Mouse (Mus musculus): ENCODE results near the gene Adgre1.
A peak's percentile ranks its signal among the peaks of the same experiment; 100 is the strongest.
"Not testable (repeated sequence)": the region's sequence is repeated elsewhere in the genome, so short reads cannot be mapped to it uniquely, and the experiment has no call there.

Adgre1 gene

DNA sequence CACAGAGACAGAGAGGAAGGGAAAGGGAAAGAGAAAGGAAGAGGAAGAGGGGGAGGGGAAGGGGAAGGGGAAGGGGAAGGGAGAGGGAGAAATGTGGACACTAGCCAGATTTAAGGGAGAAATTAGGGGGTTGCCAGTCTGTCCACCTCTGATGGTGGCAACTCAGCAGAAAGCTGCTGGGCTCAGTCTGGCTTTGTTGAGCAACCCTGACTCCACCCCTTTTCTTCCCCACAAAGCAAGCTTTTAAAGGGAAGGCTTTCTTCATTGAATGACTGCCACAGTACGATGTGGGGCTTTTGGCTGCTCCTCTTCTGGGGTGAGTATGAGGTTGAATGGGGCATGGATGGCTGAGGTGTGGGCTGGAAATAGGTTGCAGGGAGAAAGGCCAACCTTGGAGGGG, at the start of gene Adgre1:
Gene Adgre1 (plus strand): TSS at position 251 of the 400 bp plus-strand sequence.
- no peak for DNase-seq

DNA sequence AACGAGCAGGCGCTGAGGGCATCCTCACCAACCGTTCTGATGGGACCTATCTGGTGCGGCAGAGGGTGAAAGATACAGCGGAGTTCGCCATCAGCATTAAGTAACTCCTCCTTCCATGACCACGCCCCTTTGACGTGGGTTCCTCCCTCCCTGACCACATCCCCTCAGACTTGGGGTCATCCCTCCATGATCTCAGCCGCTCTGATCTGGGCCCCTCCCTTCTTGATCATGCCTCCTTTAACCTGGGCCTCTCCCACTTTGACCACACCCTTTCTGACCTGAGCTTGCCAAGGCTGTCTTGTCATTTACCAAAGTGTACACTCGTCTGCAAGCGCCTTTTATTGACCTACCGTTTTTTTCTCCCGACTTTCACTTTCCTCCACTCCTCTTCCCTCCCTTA, 46.7 kb upstream of the Adgre1 start:
- DNase-seq: peak; percentile 5

DNA sequence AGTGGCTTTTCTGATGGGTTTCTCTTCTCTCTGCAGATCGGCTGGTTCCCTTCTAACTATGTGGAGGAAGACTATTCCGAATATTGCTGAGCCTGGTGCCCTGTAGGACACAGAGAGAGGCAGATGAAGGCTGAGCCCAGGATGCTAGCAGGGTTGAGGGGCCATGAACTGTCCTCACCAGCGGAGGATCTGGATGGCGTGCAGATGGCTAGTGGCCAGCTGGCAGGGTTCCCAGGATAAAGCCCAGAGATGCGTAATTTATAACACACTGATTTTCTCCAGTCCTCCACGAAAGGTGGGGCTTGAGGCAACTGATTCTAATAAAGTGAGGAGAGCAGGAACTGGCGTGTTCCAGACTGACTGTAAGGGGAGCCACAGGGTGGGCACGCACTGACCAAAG, 30.9 kb upstream of the Adgre1 start:
- no peak for DNase-seq

DNA sequence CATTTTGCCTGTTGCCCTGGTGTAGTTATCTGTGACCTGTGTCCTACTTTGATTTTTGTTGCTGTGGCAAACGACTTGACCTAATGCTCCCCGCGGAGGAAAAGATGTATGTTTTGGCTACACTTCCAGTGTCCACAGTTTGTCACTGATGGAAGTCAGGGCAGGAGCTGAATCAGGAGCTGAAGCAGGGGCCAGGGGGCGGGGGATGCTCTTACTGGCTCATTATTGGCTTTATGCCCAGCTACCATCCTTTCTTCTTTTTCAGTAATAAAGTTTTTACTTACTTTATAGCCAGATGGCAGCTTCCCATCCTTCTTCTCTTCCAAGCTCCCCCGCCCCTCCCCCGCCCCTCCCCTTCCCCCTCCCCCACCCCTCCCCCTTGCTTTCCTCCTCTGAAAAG, 29.5 kb upstream of the Adgre1 start:
- DNase-seq: no peak

DNA sequence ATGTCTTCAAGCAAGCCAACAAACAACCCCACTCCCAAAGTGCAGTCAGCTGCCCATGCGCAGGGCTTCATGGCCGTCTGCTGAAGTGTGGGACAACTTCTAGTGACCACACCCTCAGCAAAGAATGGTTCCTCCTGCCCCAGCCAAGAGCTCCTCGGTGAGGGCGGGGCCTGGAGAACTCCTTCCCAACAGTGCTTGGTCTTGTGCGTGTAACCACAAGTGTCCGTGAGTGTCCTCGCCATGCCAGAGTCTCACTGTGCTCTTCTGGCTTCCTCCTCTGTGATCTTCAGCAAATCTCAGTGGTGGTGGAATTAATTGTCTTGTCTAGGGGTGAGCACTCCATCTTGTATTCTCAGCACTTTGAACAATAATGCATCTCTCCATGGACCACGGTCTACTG, 27.5 kb upstream of the Adgre1 start:
- no peak for DNase-seq

DNA sequence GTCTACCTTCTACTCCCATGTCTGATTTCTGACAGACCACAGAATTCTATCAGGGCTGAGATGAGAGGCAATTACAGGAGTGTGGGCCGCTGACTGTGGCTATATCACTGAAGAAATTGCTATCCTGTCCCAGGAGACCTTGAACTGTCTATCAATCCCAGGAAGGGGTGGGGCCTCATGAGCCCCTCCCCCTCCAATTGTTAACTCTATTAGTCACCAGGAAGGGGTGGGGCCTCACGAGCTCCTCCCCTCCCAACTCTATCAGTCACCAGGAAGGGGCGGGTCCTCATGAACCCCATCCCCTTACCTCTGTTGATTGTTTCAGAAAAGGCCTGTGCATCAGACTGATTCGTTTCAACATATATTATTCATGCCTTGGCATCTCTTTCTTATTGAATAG, 26.2 kb upstream of the Adgre1 start:
- DNase-seq: no peak

DNA sequence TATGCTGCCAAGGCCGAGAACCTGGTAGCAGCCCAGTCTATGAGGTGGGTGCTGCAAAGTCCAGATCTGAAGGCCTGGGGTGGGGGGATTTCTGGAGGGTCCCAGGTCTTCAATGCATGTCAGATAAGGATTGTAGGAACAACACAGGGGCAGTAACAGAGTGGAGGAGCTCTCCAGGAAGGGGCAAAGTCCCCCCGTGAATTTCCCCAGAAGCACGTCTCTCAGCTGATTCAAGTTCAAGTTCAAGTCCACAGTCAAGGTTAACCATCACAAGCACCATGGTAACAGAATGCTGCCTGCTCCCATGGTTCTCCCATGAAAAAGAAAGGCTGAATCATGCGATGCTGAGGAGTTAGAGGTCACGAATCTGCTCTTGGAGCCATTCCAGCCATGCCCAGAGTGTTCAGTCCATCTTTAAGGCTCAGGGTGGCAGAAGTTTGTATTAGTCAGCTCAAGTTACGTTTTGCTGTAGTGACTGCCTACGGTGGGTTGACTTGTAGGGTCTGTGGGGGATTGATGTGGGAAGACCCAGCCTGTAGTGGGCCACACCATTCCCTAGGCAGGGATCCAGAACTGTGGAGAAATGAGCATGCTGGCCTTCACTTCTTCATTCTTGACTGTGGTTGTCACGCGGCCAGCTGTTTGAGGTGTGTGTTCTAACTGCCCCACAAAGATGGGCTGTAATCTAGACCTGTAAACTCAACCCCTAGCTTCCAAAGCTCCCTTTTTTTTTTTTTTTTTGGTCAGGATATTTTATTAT, 24.3 kb upstream of the Adgre1 start:
- no peak for DNase-seq

DNA sequence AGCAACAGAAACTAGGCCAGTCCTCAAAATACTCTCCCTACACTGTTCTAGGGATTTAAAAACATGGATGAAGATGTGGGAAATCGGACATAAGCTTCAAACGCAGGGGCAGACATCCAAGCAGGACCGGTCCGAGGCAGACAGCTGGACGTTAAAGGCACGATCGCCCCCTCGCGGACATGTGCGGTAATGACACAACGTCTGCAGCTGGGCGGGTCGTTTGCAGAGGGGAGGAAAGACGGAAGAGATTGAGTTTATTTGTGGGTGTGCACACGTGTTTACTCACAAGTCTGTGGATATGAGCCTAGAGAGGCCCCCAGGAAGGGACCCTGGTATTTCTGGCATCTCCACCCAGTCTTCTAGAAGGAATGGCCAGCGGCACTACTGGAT, 23.7 kb upstream of the Adgre1 start:
- peak; percentile 85 for DNase-seq

DNA sequence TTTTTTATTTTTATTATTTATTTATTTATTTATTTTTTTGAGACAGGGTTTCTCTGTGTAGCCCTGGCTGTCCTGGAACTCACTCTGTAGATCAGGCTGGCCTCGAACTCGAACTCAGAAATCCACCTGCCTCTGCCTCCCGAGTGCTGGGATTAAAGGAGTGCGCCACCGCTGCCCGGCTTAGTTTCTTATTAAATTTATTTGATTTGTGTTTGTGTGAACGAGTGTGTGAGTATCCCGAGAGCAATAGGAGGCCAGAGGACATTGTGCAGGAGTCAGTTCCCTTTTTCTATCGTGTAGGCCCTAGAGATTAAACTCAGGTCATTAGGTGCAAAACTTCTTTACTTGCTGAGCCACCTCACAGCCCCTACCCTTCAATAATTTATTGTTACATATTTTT, 23.3 kb upstream of the Adgre1 start:
- not testable (repeated sequence) for DNase-seq

DNA sequence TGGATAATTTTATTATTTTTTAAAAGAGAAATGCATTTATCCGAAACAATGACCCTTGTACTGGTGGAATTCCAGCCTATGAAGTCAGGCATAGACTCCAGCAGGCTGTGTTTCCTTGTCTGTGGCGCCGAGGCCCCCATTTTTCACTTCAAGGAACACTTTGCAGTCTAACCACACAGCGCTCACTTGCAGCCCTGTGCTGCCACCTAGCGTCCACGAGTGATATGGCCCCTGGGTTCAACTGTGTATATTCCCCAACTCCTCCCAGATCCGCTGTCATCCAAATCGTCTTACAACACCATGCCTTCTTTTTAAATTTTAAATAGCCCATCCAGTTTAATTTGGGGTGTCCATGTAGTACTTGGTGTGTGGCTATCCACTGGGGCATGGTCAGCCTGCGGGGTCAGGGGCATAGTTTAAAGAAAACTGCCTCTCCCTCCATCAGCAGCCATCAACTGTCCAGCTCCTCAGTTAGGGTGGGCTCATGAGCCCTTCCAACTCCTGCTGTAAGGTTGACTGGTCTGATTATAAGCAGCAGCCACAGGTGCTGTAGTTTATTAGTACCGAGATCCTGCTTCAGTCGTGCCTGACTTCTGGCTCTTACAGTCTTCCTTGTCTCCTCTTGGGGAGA, 22.7 kb upstream of the Adgre1 start:
- DNase-seq: peak; percentile 92

DNA sequence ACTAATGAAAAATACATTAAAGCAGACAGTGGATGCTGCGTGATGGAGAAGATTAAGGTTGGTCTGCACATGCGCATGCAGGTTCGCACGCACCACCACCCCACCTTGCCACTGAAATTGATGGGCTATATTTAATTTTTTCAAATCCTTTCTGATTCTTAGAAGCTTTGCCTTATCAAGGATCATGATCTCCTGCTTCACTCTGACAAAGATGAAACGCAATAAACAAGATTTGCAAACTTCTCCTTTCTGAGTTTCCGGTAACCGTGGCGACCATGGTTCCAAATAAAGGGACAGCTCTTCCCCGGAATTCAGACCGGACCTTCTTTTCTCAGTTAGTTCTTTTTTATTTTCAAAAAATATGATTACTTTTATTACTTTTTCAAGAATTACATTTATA, 20.5 kb upstream of the Adgre1 start:
- no peak for DNase-seq

DNA sequence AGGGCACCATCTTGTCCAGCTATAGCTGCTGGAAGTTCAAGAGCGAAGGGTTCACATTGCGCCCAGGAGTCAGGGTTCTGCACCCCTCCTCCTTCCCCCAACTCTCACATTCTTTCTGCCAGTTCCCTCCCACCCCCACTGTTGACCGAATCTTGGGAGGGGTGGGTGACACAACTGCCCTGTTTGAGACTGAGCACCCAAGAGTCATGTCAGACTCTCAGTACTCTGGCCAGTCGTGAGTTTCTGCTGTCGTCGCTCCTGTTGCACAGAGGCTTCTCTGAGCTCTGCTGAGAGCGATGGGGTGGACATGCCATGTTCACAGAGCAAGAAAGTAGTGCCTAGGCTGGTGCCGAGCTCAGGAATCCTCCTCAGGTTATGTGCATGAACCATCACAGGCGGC, 19.2 kb upstream of the Adgre1 start:
- no peak for DNase-seq

DNA sequence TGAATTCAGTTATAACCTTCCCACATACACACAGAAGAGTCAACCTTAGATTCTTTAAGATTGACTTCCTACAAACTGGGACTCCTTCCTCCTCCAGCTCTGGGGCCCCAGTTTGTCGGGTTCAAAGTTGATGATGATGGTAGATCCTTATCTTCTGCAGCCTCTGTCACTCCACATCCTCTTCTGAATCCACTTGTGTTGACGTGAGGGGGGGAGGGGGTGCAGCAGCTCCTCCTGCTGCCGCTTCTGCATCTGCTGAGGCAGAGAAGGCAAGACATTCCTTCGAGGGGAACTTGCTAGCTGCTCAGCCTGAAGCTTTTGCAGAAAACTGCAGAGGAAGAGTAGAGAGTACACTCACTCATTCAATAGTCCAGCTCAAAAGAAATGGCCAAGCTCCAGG, 16.9 kb upstream of the Adgre1 start:
- DNase-seq: no peak

DNA sequence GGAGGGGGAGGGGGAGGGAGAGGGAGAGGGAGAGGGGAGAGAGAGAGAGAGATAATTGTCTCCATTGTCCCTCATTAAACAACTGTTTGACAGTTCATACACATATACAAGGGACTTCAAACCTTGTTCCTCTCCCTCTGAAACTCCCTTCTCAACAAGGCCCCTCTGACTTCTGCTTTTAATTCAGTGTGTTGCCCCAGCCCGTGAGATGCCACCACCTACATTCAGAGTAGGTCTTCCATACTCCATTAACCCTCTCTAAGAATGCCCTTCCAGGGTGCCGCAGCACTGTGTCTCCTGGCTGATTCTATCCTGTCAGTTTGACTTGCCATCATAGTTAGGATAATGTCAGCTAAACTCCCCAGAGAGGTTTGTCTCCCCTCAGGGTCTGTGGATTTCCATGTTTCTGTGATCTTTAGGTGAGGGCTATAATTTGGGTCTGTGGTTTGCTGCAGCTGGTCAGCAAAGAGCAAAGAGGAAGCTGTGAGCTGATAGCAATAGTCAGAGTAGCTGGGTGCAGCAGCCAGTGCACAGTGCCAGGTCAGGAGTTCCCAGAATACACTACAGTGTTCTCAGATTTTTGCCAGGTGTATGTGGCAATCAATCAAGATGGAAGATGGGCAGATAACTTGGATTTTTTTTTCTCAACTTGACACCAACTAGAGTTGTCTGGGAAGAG, 14.3 kb upstream of the Adgre1 start:
- no peak for DNase-seq

DNA sequence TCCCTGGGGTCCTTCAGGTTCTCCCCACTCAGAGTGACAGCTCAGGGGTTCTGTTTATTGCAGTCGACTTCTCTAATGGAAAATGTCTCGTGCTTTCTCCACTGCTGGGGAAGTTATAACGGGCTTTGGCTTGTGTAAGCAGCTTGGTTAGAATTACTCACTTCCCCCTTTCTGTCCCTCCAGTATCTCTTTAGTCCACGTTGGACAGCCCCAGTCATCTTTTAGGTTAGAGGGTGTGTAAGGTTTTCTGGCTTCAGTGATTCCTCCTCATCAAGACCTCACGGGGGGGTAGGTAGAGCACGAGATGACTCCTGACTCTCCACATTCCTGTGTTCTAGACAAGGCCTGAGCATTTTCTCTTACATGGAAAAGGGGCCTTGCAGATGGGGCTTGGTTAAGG, 11.5 kb upstream of the Adgre1 start:
- no peak for DNase-seq

DNA sequence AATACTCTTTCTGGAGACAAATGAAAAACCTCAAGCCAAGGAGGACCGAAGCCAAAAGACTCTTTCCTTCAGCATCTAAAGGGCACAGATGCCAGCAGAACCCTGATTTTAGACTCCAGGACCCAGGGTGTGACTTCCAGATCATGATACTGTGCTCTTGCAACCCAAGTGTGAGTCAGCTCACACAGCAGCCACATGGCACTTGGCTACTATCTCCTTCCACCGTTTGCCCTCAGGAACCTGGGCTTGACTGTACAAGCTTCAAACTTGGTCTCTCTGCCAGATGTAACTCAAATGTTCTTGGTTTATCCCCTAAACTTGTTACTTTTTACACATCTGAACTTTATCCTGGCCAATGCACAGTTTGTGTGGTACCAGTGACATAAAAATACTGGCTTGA, 10.7 kb upstream of the Adgre1 start:
- no peak for DNase-seq

DNA sequence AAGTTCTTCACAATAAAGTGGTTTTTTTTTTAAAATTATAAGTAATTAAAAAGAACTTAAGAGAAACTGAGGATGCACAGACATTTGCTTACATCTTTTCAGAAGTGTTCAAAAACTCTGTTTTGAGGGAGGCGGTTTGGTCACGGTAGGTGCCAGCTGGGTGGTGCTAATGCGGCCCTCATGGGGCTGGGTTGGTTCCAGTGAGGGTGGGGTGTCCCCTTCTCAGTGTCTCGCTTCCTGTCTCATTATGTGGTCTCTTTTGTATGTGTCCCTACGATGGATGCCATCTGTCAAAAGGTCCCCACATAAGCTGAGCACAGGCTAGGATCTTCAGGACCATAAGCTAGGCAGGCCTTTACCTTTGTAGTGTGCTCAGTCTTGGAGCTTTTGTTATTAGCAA, 9.4 kb upstream of the Adgre1 start:
- DNase-seq: no peak

DNA sequence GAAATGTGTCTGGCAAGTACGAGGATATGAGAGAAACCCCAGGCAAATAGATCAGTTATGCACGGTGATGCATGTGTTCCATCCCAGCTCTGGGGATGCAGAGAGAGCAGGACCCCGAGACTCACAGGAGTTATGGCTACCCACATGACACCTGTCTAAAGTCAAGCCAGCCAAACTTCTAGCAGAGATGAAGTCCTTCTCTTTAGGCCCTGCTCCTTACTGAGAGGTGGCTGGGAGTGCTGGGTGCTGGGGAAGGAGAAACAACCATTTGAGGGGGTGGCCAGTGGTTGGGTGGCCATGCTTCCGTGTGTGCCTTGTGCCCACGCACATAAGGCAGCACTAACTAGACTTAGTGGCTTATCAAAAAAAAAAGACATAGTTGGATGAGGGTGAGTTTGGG, 8.3 kb upstream of the Adgre1 start:
- DNase-seq: no peak

DNA sequence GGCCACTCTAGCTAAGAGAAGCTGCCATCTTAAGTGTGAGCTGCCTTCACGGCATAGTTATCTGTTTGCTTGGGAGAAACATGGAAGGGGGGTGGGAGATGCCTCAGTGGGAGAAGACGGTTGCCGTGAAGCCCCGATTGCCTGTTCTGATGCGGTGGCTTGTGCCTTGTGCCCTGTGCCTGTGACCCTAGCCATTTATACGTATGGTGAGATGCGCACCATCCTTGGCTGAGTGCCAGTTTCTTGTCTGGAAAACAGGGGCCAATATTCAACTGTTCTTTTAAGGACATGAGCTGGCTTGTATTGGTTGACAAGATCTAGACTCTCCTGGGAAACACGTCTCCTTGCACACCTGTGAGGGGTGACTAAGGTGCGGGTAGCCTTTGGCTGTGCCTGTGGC, 7.4 kb upstream of the Adgre1 start:
- no peak for DNase-seq

DNA sequence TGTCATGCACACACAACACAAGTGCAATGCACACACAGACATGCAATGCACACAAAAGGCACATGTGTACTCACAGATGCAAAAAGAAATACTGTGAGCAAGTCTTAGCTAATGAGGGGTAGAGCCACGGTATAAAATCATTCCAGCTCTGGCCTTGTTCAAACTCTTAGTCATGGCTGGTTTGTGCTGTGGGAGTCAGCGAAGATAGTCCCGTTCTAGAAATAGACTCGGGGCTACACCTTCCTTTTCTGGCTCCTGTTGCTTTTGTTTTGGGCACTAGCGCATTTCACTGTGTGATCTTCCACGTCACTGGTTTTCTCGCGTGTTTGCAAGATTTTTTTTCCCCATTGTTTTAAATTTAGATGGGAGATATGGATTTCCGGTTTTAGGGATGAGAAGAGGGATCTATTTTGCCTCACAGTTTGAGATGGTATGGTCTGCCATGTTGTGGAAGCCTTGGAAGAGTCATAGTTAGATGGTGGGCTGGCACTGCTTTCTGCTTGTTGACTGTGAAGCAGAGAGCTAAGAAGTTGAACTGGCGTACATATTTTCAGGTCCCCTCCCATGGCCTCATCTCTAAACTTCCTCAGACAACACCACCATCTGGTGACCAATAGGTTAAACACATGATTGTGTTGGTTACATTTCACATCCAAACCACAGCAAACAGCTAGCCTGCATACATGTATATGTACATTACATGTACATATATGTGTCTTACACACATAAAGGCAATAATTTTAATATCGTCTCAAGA, 1.2 kb downstream of the Adgre1 start:
- no peak for DNase-seq
